8 mouse cellular contexts compared by ENCODE assay signal in genomic region chr17:35584330-35584937, GRCm38 (mm10). TPM values are rescaled to one million over a fixed set of nuclear protein-coding genes. Genes with fewer than 3 reads are reported as not detected.
DNase-seq lines count a peak whose midpoint lies in the region; ATAC-seq lines count a peak whose summit lies in the region.

No protein-coding gene starts in this region.

- DNase-seq in R1 (ENCODE audit: low read depth, low spot score): peak; percentile 89
- peak; percentile 62 for DNase-seq in cerebellum, adult 9-11 months
- peak; percentile 49 to 80 for DNase-seq in frontal cortex, postnatal 10 days (ENCODE audit: low spot score in 2 of 2)
- DNase-seq in hindbrain, embryonic 11.5 days (ENCODE audit: low spot score): peak; percentile 91
- peak; percentile 77 for DNase-seq in layer of hippocampus, adult 9-11 months
- peak; percentile 91 to 92 for DNase-seq in right cerebral cortex, adult 2 months (ENCODE audit: low spot score in 2 of 2)
- DNase-seq in urinary bladder, postnatal 25 days (ENCODE audit: low spot score): peak; percentile 89

- no peaks in the 10 kb centered on the region for H3K36me3 ChIP-seq in hindbrain, embryonic 11.5 days (ENCODE audit: control insufficient read depth, insufficient read depth, low read length)

- WGBS in hindbrain, embryonic 11.5 days: 17% methylated on average over 16 of the region's 16 CpGs

- no peak overlapping the region for H3K4me3 ChIP-seq in hindbrain, embryonic 11.5 days (ENCODE audit: low read depth, low read length)

- H3K4me2 ChIP-seq in hindbrain, embryonic 11.5 days (replicated peaks; ENCODE audit: low read depth, low read length): 0 out of 2 replicates have a peak overlapping the region, but pooled peaks have one; percentile 9

- H3K9me3 ChIP-seq in hindbrain, embryonic 11.5 days (ENCODE audit: control insufficient read depth, low read length): no peaks in the 10 kb centered on the region

- no peak overlapping the region for H3K9ac ChIP-seq in hindbrain, embryonic 11.5 days (ENCODE audit: low read depth, low read length)

- H3K27me3 ChIP-seq in hindbrain, embryonic 11.5 days (ENCODE audit: control insufficient read depth, insufficient read depth, low read length): no peaks in the 10 kb centered on the region; the same call in 1 of the 2 replicates

- no peaks in the 10 kb centered on the region for H3K4me1 ChIP-seq in hindbrain, embryonic 11.5 days (replicated peaks; ENCODE audit: control insufficient read depth, insufficient read depth, low read length)

- ATAC-seq in hindbrain, embryonic 11.5 days (ENCODE audit: low FRiP score): peak; percentile 59
- peak; percentile 56 for ATAC-seq in megakaryocyte, adult 5-6 weeks (ENCODE audit: poor library complexity, severe bottlenecking)

- no peak overlapping the region for H3K27ac ChIP-seq in hindbrain, embryonic 11.5 days (ENCODE audit: low read depth, low read length)

RNA-seq across cellular contexts. Expression of gene Sfta2, which starts 16.9 kb away (rescaled TPM):
- not detected in 2 replicates for polyA plus RNA-seq in hindbrain, embryonic 11.5 days (2014; fragmentation: Nextera tagmentation; extraction: Ambion mirVana)
- total RNA-seq in megakaryocyte, adult 5-6 weeks (2015): not detected in 2 replicates
- total RNA-seq in megakaryocyte, adult 5-6 weeks (2017): not detected in 2 replicates

RNA-seq across cellular contexts. Expression of gene 2300002M23Rik, which starts 17.2 kb away (rescaled TPM):
- not detected in 2 replicates for polyA plus RNA-seq in hindbrain, embryonic 11.5 days (2014; fragmentation: Nextera tagmentation; extraction: Ambion mirVana)
- total RNA-seq in megakaryocyte, adult 5-6 weeks (2015): not detected in 2 replicates
- not detected in 2 replicates for total RNA-seq in megakaryocyte, adult 5-6 weeks (2017)

RNA-seq across cellular contexts. Expression of gene Cdsn, which starts 32.5 kb away (rescaled TPM):
- polyA plus RNA-seq in hindbrain, embryonic 11.5 days (2014; fragmentation: Nextera tagmentation; extraction: Ambion mirVana): 0.06 and 0.20 TPM in 2 replicates
- not detected in 2 replicates for total RNA-seq in megakaryocyte, adult 5-6 weeks (2015)
- total RNA-seq in megakaryocyte, adult 5-6 weeks (2017): not detected in 2 replicates

RNA-seq across cellular contexts. Expression of gene Gm9573, which starts 42.0 kb away (rescaled TPM):
- not detected in 2 replicates for polyA plus RNA-seq in hindbrain, embryonic 11.5 days (2014; fragmentation: Nextera tagmentation; extraction: Ambion mirVana)
- total RNA-seq in megakaryocyte, adult 5-6 weeks (2015): not detected in 2 replicates
- not detected in 2 replicates for total RNA-seq in megakaryocyte, adult 5-6 weeks (2017)

RNA-seq across cellular contexts. Expression of gene Psors1c2, which starts 51.4 kb away (rescaled TPM):
- 0.67 and 0.97 TPM in 2 replicates for polyA plus RNA-seq in hindbrain, embryonic 11.5 days (2014; fragmentation: Nextera tagmentation; extraction: Ambion mirVana)
- not detected in 2 replicates for total RNA-seq in megakaryocyte, adult 5-6 weeks (2015)
- total RNA-seq in megakaryocyte, adult 5-6 weeks (2017): not detected in 2 replicates
